Mouse (Mus musculus) lung, embryonic 14.5 days (tissue): Measurements from ENCODE around the gene Wdr45b. TPM values are rescaled to one million over a fixed set of nuclear protein-coding genes. Genes with fewer than 3 reads are reported as not detected.

Source experiments
- ATAC-seq: fragments of 200-750 bp; cut with Nextera tagmentation; 2 replicates; pipeline ENCODE4 v1.8.0; 2017; ENCODE audit warnings: mild to moderate bottlenecking, moderate TSS enrichment, moderate library complexity; ENCODE audit not compliant: insufficient read depth
- DNase-seq: peaks from one replicate; pipeline ENCODE4 v3.0.0-alpha.2; 2015
- H3K27ac ChIP-seq: fragments of 300-500 bp; sonication (generic); 2 replicates; pipeline ENCODE4 v1.5.1; 2014; ENCODE audit warnings: low read depth, mild to moderate bottlenecking, moderate library complexity
- H3K27me3 ChIP-seq: fragments of 300-500 bp; sonication (generic); 2 replicates; pipeline ENCODE4 v1.6.1; 2014; ENCODE audit warnings: low read length, control low read depth; ENCODE audit not compliant: insufficient read depth
- H3K36me3 ChIP-seq: fragments of 300-500 bp; sonication (generic); 2 replicates; pipeline ENCODE4 v1.6.1; 2014; ENCODE audit warnings: control low read depth; ENCODE audit not compliant: insufficient read depth
- H3K4me1 ChIP-seq: fragments of 300-500 bp; sonication (generic); 2 replicates; pipeline ENCODE4 v1.6.1; 2014; ENCODE audit warnings: antibody characterized with exemption, control low read depth; ENCODE audit not compliant: insufficient read depth
- H3K4me2 ChIP-seq: fragments of 300-500 bp; sonication (generic); 2 replicates; pipeline ENCODE4 v1.6.1; 2014; ENCODE audit warnings: mild to moderate bottlenecking
- H3K4me3 ChIP-seq: fragments of 300-500 bp; sonication (generic); 2 replicates; pipeline ENCODE4 v1.5.1; 2014; ENCODE audit warnings: low read depth, low read length
- H3K9ac ChIP-seq: fragments of 300-500 bp; sonication (generic); 2 replicates; pipeline ENCODE4 v1.6.1; 2014
- H3K9me3 ChIP-seq: fragments of 300-500 bp; sonication (generic); 2 replicates; pipeline ENCODE4 v1.6.1; 2016; ENCODE audit warnings: low read depth, low read length, control low read depth
- CTCF ChIP-seq: IDR thresholded peaks from 2 replicates; pipeline ENCODE4 v1.5.1; 2016; ENCODE audit warnings: antibody characterized with exemption, low read depth
- WGBS: fragments of 180-500 bp; shearing (Covaris S2); extraction: QIAGEN DNeasy Blood & Tissue Kit; methylation state at CpG from one replicate; pipeline ENCODE4 v1.1.7; 2014; 5-methylcytosine and 5-hydroxymethylcytosine counted together
- polyA plus RNA-seq: library from polyadenylated mRNA; unstranded; fragments of >200 nt; fragmentation: Nextera tagmentation; extraction: Ambion mirVana; gene quantifications from 2 replicates; pipeline ENCODE4 v1.2.1, GENCODE M21; 2014

The Wdr45b gene
- polyA plus RNA-seq: 110 and 111 TPM in 2 replicates

- DNase-seq (peak; percentile 100), ATAC-seq (peak; percentile 97)
- H3K4me2 ChIP-seq: peak within 1 kb of the TSS; percentile 94
- H3K27me3 ChIP-seq: no peaks in the 10 kb centered on the region
- 0 out of 2 replicates have a peak, but pooled peaks cover 3% of the 10 kb centered on the region for H3K36me3 ChIP-seq
- no peaks in the 10 kb centered on the region for H3K9me3 ChIP-seq
- TF ChIP-seq CTCF: no peak
- peak within 1 kb of the TSS; percentile 98 for H3K9ac ChIP-seq
- under 1% methylated on average over 66 of the region's 69 CpGs for WGBS
- H3K27ac ChIP-seq: peak within 1 kb of the TSS; percentile 84
- peaks cover 8% of the 10 kb centered on the region; the same call in 1 of the 2 replicates for H3K4me1 ChIP-seq
- H3K4me3 ChIP-seq: peak within 1 kb of the TSS; percentile 97
These were observed at the start of gene Wdr45b for GRCm38 (mm10) chr11:121354091-121354707. Wdr45b (minus strand) TSS chr11:121354445.

- Histone ChIP-seq H3K4me2 (no peak overlapping the region), H3K9me3 (no peaks in the 10 kb centered on the region), H3K27ac (no peak overlapping the region), H3K4me3 (no peak overlapping the region), H3K36me3 (no peaks in the 10 kb centered on the region), H3K9ac (no peak overlapping the region), H3K27me3 (no peaks in the 10 kb centered on the region; the same call in 1 of the 2 replicates), H3K4me1 (no peaks in the 10 kb centered on the region)
- ATAC-seq (no peak), DNase-seq (no peak)
- TF ChIP-seq CTCF: no peak
- WGBS: 82% methylated on average over 3 of the region's 3 CpGs
These were observed 38.2 kb upstream of the Wdr45b start for GRCm38 (mm10) chr11:121392405-121392804.

GRCm38 (mm10) chr11:121390793-121391192 is 36.5 kb upstream of the Wdr45b start:
- H3K4me2 ChIP-seq: no peak overlapping the region
- ATAC-seq: no peak
- peaks cover 5% of the 10 kb centered on the region for H3K27me3 ChIP-seq
- H3K36me3 ChIP-seq: no peaks in the 10 kb centered on the region
- TF ChIP-seq CTCF: no peak
- no peak overlapping the region for H3K9ac ChIP-seq
- H3K4me3 ChIP-seq: no peak overlapping the region
- H3K27ac ChIP-seq: no peak overlapping the region
- DNase-seq: no peak
- no peaks in the 10 kb centered on the region for H3K9me3 ChIP-seq
- WGBS: 54% methylated on average over 3 of the region's 3 CpGs
- no peaks in the 10 kb centered on the region for H3K4me1 ChIP-seq

GRCm38 (mm10) chr11:121388554-121388945 is 34.3 kb upstream of the Wdr45b start:
- Histone ChIP-seq H3K27ac (no peak overlapping the region), H3K36me3 (no peaks in the 10 kb centered on the region), H3K4me2 (peak overlapping the region; percentile 94), H3K4me3 (peak overlapping the region; percentile 64), H3K9me3 (no peaks in the 10 kb centered on the region), H3K27me3 (peaks cover 5% of the 10 kb centered on the region), H3K9ac (no peak overlapping the region), H3K4me1 (no peaks in the 10 kb centered on the region)
- 6% methylated on average over 6 of the region's 6 CpGs for WGBS
- ATAC-seq (no peak; the same call in 1 of the 2 replicates), DNase-seq (no peak)
- TF ChIP-seq CTCF: no peak

GRCm38 (mm10) chr11:121387750-121388553 is 33.7 kb upstream of the Wdr45b start, which contains the start of gene Rab40b:
Rab40b (minus strand) TSS chr11:121388251.
- DNase-seq (peak; percentile 98), ATAC-seq (peak; percentile 100)
- Histone ChIP-seq H3K9me3 (no peaks in the 10 kb centered on the region), H3K4me2 (peak within 1 kb of the TSS; percentile 94), H3K27ac (no peak within 1 kb of the TSS), H3K36me3 (no peaks in the 10 kb centered on the region), H3K4me1 (no peaks in the 10 kb centered on the region), H3K9ac (peak within 1 kb of the TSS; percentile 64), H3K27me3 (peaks cover 5% of the 10 kb centered on the region; the same call in 1 of the 2 replicates), H3K4me3 (peak within 1 kb of the TSS; percentile 64)
- TF ChIP-seq CTCF: no peak
- under 1% methylated on average over 61 of the region's 61 CpGs for WGBS

- TF ChIP-seq CTCF: no peak
- no peaks in the 10 kb centered on the region for H3K36me3 ChIP-seq
- no peak overlapping the region for H3K9ac ChIP-seq
- H3K4me3 ChIP-seq: no peak overlapping the region
- no peak overlapping the region for H3K27ac ChIP-seq
- H3K4me1 ChIP-seq: no peaks in the 10 kb centered on the region
- ATAC-seq (no peak), DNase-seq (no peak)
- 58% methylated on average over 6 of the region's 6 CpGs for WGBS
- H3K4me2 ChIP-seq: no peak overlapping the region
- no peaks in the 10 kb centered on the region for H3K9me3 ChIP-seq
- no peaks in the 10 kb centered on the region for H3K27me3 ChIP-seq
These were observed 26.0 kb upstream of the Wdr45b start for GRCm38 (mm10) chr11:121380294-121380693.

GRCm38 (mm10) chr11:121378644-121379043 is 24.4 kb upstream of the Wdr45b start:
- no peak for TF ChIP-seq CTCF
- Histone ChIP-seq H3K27ac (no peak overlapping the region), H3K36me3 (no peaks in the 10 kb centered on the region), H3K4me1 (no peaks in the 10 kb centered on the region), H3K4me2 (no peak overlapping the region), H3K4me3 (no peak overlapping the region), H3K9me3 (no peaks in the 10 kb centered on the region), H3K9ac (no peak overlapping the region), H3K27me3 (no peaks in the 10 kb centered on the region)
- DNase-seq (no peak), ATAC-seq (no peak)
